Mouse (Mus musculus) gastrocnemius, adult 18-20 months (tissue): ENCODE data around the gene Fes. TPM values are rescaled to one million over a fixed set of nuclear protein-coding genes. Genes with fewer than 3 reads are reported as not detected.
"Not testable (repeated sequence)": the region's sequence is repeated elsewhere in the genome, so short reads cannot be mapped to it uniquely, and the experiment has no call there.

ENCODE experiments used
- DNase-seq: peaks from one replicate; pipeline ENCODE4 v3.0.0; 2021; ENCODE audit warnings: low spot score
- total RNA-seq, 2 experiments: library from RNA; stranded (reverse); gene quantifications; 2 replicates each; pipeline ENCODE4 v1.2.3; 2021

Fes gene
- total RNA-seq, 2 experiments from 2014 or later: 2.0 to 3.5 TPM

- DNase-seq: no peak
Measured at GRCm38 (mm10) chr7:80405188-80405695, 17.5 kb upstream of the Fes start, which contains the start of gene Furin. Furin (minus strand) TSS chr7:80405436.

DNA sequence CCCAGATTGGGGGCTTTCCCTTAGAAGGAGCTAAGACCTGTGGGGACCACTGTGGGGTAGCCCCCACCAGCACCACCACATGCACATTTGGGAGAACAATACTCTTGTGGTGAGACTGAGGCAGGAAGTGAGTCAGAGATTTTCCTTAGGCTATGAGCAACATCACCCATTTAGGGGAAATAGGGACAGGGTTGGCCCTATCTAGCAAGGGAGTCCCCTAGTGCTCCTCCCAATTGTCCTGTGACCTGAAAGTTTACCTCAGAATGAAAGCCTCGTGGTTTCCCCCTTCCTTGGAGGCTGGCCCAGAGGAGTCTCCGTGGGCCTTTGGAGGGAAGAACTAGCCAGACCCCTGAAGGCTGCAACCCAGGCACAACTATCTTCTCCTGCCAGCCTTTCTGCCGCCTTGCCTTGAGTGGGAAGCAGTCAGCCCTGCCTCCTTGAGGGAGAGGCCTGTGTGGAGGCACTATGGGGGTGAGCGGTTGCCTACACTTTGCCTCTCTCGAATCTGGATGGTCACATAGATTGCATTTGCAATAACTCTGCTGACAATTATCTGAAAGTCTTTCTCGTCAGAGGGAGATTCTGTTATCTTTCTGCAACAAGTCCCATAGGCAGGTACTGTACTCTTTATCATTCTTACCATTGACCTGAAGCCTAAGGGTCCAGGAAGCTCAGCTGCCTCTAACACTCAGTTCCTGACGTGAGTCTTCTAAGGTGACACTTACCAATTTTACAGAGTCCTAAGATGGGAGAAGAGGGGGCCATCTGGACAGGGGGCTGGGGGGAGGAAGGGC is 16.6 kb upstream of the Fes start:
- no peak for DNase-seq

DNA sequence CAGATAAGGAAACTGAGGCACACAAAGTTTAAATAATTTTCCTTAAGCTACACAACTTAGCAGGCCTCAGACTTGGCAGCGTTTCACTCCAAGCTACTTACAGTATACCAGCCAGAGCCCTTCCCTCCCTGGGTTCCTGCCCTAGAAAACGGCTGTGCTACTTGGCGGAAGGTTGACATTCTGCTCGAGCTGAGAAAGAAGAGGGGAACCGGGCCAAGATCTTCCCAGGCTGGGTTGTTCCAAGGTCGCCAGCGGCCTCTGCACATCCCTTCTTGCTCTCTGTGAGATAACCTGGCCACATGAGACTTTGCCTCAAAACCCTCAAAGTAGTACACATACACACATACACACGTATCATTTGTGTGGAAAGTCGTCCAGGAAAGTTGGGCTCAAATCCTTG is 15.8 kb upstream of the Fes start:
- peak; percentile 92 for DNase-seq

- peak; percentile 59 for DNase-seq
Measured at GRCm38 (mm10) chr7:80402651-80403321, 15.0 kb upstream of the Fes start.

DNA sequence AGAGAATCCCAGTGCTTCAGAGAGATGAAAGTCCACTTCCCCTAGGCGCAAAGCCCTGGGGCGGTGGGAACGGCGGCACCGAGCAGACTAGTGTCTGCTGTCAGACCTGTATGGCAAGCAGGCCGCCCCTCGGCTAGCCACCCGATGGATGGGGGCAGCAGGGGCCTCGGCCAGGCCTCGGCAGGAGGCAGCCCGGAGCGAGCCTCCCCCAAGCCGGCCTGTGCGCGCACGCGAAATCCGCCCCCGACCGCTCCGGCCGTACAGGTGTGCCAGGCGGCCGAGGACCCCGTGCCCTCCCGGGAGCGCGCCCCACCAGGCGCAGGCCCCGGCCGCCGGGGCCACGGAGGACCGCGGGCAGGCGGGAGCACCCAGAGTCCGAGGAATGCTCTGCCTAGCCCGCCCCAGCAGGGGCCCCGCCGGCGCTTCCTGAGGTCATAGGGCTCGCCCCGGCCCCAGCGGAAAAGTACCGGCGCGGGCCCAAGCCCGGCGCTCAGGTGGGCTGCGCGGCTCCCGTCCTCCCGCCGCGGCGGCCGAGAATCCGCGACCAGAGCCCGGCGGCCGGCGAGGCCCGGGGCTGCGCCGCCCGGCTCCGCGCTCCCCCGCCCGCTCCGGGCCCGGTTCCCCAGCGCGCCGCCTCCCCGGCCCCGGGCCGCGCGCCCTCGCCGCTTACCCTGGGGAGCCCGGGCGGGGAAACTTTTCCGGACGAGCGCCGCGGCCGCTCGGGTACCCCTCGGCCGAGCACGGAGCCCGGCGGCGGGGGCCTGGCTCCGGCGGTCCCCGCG is 14.3 kb upstream of the Fes start:
- DNase-seq: peak; percentile 33

DNA sequence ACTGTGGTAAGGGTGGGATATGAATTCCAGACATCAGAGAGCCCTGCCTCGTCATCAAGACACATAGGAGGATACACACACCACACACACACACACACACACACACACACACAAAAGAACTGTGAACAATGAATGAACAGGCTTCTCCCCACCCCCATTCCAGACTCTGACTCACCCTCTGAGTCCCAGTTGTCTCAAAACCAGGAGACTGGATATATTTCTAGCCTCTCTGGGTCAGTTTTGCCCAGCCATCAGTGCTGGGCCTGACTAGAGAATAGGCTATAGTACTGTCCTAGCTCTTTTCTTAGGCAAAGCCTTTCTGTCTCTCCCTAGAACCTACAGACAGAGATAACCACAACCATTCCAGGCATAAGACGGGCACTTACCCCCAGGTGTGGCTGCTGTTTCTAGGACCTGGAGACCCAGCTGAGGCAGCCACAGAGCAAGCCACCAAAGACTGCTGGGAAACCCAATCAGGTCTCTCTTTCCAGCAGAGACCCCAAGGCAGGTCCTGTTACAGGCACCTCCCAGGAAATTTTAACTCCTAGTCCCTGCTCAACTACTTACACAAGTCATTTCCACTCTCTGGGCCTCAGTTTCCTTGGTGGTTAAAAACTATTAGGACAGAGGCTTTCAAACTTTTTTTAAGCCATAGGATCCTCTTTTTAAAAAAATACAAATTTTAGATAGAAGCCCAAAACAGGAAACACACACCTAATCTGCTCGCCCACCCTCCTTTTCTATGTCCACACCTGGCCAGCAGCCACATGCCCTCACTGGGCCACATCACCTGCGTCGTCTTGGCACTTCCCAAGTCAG is 13.5 kb upstream of the Fes start:
- DNase-seq: no peak

- DNase-seq: no peak
Measured at GRCm38 (mm10) chr7:80400571-80400970, 12.8 kb upstream of the Fes start.

DNA sequence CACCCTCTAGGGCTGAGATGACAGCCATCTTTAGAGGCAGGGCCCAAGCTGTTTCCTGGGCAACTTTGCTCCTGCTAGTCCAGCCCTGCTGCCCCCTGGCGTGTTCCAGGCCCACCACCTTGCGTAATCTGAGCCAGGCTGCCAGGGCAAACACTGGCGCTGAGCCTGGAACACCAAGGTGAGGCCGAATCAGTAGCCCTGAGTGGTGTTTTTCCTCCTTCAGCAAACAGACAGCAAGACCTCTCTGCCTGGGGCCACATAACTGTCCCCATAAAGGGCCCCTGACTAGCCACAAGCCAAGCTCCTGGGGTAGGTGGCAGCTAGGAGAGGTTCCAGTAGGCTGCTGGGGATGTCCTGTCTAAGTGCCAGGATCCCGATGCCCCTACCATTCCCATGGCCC is 12.4 kb upstream of the Fes start:
- peak; percentile 61 for DNase-seq

DNA sequence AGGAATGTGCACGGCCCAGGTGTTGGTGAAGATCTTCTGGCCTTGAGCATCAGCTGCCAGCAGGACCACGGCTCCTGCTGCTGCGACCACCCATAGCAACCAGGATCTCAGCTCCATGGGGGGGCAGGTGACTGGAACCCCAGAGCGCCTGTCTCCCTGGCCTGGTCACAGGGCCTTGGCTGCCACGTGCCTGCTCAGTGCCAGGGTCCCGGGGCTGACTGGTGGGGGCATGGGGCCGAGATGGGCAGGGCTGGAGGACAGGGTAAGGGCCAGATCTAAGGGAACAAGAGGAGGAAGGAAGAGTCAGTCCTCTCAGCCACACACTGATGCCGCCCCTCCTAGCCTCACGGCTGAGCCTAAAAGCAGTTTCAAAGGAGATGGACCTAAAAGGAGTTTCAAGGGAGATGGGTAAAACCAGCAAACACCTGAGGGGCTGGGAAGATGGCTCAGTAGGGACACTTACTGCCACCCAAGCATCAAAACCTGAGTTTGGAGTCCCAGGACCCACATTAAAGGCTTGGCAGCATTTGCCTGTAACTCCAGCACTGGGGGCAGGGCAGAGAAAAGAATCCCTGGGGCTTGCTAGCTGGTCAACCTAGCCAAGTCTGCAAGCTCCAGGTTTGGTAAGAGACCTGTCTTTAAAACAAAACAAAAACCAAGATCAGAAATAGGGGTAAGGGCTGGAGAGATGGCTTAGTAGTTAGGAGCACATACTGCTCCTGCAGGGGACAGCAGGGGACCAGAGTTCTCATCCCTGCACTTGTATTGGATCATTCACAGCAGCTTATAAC is 11.1 kb upstream of the Fes start:
- no peak for DNase-seq

DNA sequence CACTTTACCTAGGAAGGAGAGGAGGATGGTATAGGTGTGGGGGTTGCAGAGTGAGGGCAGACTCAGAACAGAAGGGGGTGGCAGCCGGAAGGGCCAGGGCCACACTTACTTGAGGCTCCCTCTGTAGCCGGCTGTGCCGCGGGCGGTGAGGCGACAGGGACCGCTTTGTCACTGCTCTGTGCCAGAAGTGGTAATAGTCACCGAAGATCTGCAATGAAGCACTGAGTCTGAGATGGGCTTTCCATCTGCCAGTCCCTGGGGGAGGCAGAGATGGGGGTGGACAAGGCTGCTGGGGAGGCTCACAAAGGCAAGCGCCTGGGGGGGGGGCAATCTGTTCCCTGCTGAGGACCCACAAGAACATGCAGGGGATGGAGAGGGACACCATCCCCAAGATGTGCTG is 10.2 kb upstream of the Fes start:
- DNase-seq: no peak

DNA sequence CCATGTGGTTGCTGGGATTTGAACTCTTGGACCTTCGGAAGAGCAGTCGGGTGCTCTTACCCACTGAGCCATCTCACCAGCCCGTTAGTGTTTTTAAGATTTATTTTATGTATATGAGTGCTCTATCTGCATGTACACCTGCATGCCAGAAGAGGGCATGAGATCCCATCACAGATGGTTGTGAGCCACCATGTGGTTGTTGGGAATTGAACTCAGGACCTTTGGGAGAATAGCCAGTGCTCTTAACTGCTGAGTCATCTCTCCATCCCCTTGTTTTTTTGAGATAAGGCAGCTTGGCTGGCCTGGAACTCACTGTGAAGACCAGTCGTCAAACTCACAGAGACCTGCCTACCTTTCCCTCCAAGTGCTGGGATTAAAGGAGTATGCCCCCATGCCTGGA is 8.7 kb upstream of the Fes start:
- not testable (repeated sequence) for DNase-seq

- no peak for DNase-seq
Measured at GRCm38 (mm10) chr7:80394600-80394999, 6.9 kb upstream of the Fes start.

GRCm38 (mm10) chr7:80392119-80392518 is 4.4 kb upstream of the Fes start:
- no peak for DNase-seq

GRCm38 (mm10) chr7:80387033-80387632 is 613 bp downstream of the Fes start:
- DNase-seq: peak; percentile 32

DNA sequence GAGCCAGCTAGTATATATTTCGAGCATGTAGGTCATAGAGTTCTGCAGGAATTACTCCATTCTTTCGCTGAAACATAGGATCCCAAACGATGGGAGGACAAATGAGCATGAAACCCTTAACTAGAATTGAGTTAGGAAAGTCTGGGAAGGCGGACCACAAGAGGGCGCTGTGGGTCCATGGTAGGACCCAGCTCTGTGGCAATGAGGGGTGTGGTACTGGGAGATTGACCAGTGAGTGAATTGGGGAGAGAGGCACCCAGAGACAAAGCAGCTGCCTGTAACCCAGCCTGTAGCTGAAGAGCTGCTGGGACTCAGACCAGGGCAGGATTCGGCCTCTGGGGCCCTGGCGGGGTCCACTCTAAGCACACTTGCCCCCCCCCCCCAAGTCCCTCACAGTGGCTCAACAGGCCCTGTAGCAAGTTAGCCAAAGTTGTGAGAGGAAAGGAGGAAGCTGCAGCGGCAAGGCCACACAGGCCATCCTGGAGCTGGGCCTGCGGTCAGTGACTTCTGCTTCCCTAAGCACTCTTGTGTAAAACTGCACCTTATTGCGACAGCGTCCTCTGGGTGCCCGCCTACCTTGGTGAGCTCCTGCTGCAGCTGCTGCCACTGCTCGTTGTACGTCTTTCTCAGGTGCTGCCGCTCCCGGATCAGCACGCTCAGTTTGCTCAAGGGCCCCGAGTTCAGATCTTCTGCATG is 1.4 kb downstream of the Fes start:
- peak; percentile 92 for DNase-seq

- no peak for DNase-seq
Measured at GRCm38 (mm10) chr7:80382919-80383318, 4.8 kb downstream of the Fes start.

DNA sequence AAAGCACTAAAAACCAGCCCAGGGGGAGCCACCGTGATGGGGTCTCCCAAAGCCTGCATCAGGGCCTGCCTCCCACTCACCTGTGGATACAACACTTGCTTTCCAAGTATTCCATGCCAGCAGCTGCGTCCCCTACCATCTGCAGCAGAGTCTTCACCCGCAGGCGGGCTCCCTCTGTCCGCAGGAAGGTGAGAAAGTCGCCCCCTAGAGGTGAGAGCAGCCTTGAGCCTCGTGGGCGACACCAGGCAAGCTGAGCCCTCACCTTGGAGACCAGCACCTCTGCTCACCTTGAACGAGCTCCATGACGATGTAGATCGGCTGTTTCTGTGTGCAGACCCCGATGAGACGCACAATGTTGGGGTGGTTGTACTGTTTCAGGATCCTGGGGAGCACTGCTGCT is 8.2 kb downstream of the Fes start:
- no peak for DNase-seq

DNA sequence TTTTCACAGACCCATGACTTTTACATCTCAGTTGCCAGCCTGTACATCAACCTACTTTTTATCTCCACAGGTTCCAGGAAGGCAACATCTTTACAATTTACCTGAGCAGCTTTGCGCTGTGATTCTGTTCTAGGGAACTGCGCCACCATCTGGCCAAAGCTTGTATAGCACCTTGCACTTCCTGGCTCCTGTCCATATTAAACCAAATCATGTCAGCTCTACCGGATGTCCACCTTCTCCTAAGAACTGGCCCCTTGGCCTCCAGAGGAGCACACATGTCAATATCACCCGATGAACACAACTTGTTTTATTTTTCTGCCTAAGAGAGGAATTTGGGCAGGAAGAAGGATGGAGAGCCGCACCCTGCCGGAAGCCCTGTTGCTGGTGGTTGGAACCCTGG is 10.3 kb downstream of the Fes start:
- DNase-seq: peak; percentile 65

GRCm38 (mm10) chr7:80376192-80376591 is 11.6 kb downstream of the Fes start:
- no peak for DNase-seq
